Comparison of ENCODE assay signal across 22 mouse cellular contexts in the genomic region with DNA sequence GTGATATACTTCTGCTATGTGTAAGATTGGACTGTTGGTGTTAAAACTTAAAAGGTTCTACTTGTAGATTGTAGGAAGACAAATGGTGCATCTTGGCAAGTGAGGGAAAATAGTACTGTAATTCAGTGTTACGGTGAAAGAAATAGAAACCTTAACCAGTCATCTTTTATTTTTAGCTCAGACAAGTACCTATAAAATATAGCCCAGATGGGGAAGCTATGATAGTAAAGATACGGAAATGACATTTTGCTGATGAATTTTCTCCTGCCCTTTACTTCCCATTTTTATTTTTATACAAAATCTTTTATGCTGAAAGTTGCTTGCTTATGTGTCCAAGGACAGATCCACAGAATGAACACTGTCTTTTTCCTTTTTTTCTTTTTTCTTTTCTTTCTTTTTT.
"Had no signal": no experiment of that assay in that cellular context is flagged by ENCODE, and none has a peak within 500 bp of the region (broad histone marks: within the 10 kb centered on the region; RNA-seq: fewer than 3 reads in every experiment).

No protein-coding gene starts in this region.

- H3K9me3 ChIP-seq: limb, embryonic 10.5 days; limb, embryonic 13.5 days; liver, embryonic 12.5 days; liver, embryonic 15.5 days; lung, embryonic 15.5 days; megakaryocyte, embryonic 14.5 days; midbrain, embryonic 10.5 days; midbrain, embryonic 13.5 days; stomach, embryonic 15.5 days had no signal

- ATAC-seq: liver, embryonic 12.5 days; midbrain, embryonic 13.5 days; midbrain, embryonic 16.5 days had no signal

- H3K36me3 ChIP-seq: limb, embryonic 10.5 days; limb, embryonic 13.5 days; liver, embryonic 12.5 days; liver, embryonic 15.5 days; lung, embryonic 15.5 days; midbrain, embryonic 10.5 days; midbrain, embryonic 13.5 days; stomach, embryonic 15.5 days had no signal

- DNase-seq: kidney, adult 2 months; kidney, postnatal 25 days; layer of hippocampus, adult 9-11 months; liver; lung, adult 18-20 months; lung, postnatal 10 days; lung, postnatal 4 days; thymus, adult 18-20 months; thymus, postnatal 36 days had no signal

- H3K4me3 ChIP-seq: layer of hippocampus, adult 2 months; limb, embryonic 10.5 days; limb, embryonic 13.5 days; liver, embryonic 12.5 days; liver, embryonic 15.5 days; lung, embryonic 15.5 days; megakaryocyte, embryonic 14.5 days; midbrain, embryonic 10.5 days; midbrain, embryonic 13.5 days; myocyte; stomach, embryonic 15.5 days had no signal

- H3K27me3 ChIP-seq: limb, embryonic 13.5 days; liver, embryonic 12.5 days; liver, embryonic 15.5 days; lung, embryonic 15.5 days; megakaryocyte, embryonic 14.5 days; midbrain, embryonic 13.5 days; stomach, embryonic 15.5 days had no signal

- H3K27ac ChIP-seq: kidney, postnatal 0 days; layer of hippocampus, adult 2 months; limb, embryonic 10.5 days; limb, embryonic 13.5 days; liver, embryonic 12.5 days; liver, embryonic 15.5 days; lung, embryonic 15.5 days; midbrain, embryonic 10.5 days; midbrain, embryonic 13.5 days; stomach, embryonic 15.5 days had no signal

- H3K4me1 ChIP-seq: limb, embryonic 10.5 days; limb, embryonic 13.5 days; liver, embryonic 12.5 days; liver, embryonic 15.5 days; lung, embryonic 15.5 days; megakaryocyte, embryonic 14.5 days; midbrain, embryonic 10.5 days; midbrain, embryonic 13.5 days; stomach, embryonic 15.5 days had no signal
